Mouse (Mus musculus): Measurements from ENCODE around the gene Kcnj4. TPM values are rescaled to one million over a fixed set of nuclear protein-coding genes. Genes with fewer than 3 reads are reported as not detected.
"Not testable (repeated sequence)": the region's sequence is repeated elsewhere in the genome, so short reads cannot be mapped to it uniquely, and the experiment has no call there.

Kcnj4 gene
- total RNA-seq, 2 experiments from 2014 or later = 166 to 177 TPM

GRCm38 (mm10) chr15:79470583-79470982, 34.5 kb downstream of the Kcnj4 start:
- intact Hi-C loops (cut with DNase I) = no loop called here
- DNase-seq (ENCODE audit: low spot score in 2 of 2) = no peak

DNA sequence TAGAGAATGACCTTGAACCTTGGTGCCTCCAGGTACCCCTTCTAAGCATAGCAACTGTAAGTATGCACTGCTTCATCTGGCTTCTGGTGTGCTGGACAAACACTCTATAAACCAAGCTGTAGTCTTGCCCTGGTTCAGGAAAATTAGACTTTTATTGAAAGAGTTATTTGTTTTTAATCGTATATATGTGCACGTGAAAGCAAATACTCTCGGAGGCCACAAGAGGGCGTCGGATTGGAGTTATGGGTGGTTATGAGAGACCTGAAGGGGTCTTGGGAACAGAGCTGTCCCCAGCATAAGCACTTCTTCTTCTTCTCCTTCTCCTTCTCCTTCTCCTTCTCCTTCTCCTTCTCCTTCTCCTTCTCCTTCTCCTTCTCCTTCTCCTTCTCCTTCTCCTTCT, 35.5 kb downstream of the Kcnj4 start:
- intact Hi-C loops (cut with DNase I) = loop anchor here (5.0 kb wide), 1 partner anchor 67 kb away; the partner anchor contains the start of gene Tmem184b
- no peak for DNase-seq (ENCODE audit: low spot score in 2 of 2)

DNA sequence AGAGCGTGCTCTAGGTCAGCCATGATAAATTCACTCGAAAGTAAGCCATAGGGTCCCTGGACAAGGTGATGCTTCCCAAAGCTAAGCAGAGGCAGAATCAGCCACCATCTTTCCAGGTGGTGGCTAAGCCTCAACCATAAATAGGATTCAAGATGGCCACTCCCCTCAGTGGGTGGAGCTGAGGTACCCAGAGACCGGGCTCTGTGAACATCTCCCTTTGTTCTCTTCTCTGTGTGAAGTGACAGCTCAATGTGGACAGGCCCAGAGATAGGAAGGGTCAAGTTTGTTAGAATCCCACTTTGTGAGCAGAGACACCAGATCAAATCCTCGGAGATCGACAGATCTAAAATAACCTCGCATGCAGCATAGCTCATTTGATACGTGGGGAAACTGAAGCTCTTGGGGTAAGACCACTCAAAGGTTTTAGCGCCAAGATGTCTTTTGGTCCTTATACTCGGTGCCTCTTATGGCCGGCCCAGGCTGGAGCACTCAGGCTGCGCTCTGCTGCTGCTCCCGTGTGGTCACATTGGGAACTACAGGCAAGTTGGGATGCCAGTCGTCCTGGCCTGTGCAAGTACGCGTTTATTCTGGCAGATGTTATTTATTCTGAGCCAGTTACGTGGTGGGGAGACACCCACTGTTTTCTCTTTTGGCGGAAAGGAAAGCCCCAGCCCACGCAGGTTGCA, 38.3 kb downstream of the Kcnj4 start:
- intact Hi-C loops (cut with DNase I) = loop anchor here (2.0 to 5.0 kb wide), 2 partner anchors 64 to 224 kb away; partner anchors contain the start of gene Tmem184b

GRCm38 (mm10) chr15:79456546-79456945, 48.5 kb downstream of the Kcnj4 start:
- intact Hi-C loops (cut with DNase I) = no loop called here
- DNase-seq (ENCODE audit: low spot score in 2 of 2) = no peak

More for the DNA sequence above, 38.3 kb downstream of the Kcnj4 start:
- peak; percentile 88 to 93 for DNase-seq (ENCODE audit: low spot score in 2 of 2)

- intact Hi-C loops (cut with DNase I); DNase-seq (ENCODE audit: low spot score in 2 of 2): not testable (repeated sequence)
Measured at GRCm38 (mm10) chr15:79456104-79456503, 48.9 kb downstream of the Kcnj4 start.

DNA sequence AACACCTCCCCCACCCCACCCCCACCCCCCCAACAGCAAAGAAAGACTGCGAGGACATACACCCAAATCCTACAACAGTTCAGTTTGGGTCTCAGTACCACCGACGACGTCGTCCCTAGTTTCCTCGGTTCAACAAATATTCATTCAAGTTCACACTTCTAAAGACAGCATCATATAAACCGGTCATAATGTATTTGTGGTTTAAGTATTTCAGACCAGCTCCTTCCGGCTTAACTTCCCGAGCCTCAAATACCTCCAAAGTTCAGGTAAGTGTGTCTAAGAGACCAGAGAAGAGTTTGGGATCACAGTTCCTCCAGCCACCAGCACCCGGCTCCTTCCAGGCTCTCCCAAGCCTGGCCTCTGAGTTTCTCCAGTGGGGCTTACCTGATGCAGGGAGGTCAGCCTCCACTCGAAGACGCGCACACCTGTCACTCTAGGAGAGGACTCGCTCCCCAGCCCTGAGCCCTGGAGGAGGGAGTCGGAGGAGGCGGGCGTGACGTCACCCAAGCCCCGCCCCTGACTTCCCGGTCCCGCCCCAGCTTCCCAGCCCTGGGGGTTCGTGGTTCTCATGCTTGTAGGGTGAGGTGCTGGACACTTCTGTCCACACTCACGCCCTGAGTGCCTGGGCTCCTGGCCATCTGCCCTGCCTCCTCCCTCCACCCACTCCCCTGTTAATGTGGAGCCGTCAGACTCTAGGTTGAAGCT, 49.8 kb downstream of the Kcnj4 start, which contains the start of gene Csnk1e:
Csnk1e (minus strand) TSS at position 461 of the 705 bp plus-strand sequence.
- peak in 1 of 2 experiments; percentile 41 for DNase-seq (ENCODE audit: low spot score in 2 of 2)
- intact Hi-C loops (cut with DNase I) = no loop called here

DNA sequence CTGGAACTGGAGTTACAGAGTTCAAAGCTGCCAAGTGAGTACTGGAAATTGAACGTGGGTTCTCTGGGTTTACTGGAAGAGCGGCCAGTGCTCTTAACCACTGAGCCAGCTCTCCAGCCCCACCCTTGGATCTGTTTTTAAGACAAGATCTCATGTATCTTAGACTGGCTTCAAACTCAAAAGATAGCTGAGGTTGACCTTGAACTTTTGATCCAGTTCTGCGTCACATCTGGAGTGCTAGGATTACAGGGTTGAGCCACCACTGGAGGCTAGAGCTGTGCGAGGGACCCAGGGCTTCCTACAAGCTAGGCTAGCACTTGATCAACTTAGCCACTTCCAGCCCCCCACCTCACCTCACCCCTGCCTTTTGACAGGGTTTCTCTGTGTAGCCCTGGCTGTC, 51.2 kb downstream of the Kcnj4 start:
- no peak for DNase-seq (ENCODE audit: low spot score in 2 of 2)
- intact Hi-C loops (cut with DNase I) = no loop called here

- intact Hi-C loops (cut with DNase I) = no loop called here
- no peak for DNase-seq (ENCODE audit: low spot score in 2 of 2)
Measured at GRCm38 (mm10) chr15:79448041-79448440, 57.0 kb downstream of the Kcnj4 start.

DNA sequence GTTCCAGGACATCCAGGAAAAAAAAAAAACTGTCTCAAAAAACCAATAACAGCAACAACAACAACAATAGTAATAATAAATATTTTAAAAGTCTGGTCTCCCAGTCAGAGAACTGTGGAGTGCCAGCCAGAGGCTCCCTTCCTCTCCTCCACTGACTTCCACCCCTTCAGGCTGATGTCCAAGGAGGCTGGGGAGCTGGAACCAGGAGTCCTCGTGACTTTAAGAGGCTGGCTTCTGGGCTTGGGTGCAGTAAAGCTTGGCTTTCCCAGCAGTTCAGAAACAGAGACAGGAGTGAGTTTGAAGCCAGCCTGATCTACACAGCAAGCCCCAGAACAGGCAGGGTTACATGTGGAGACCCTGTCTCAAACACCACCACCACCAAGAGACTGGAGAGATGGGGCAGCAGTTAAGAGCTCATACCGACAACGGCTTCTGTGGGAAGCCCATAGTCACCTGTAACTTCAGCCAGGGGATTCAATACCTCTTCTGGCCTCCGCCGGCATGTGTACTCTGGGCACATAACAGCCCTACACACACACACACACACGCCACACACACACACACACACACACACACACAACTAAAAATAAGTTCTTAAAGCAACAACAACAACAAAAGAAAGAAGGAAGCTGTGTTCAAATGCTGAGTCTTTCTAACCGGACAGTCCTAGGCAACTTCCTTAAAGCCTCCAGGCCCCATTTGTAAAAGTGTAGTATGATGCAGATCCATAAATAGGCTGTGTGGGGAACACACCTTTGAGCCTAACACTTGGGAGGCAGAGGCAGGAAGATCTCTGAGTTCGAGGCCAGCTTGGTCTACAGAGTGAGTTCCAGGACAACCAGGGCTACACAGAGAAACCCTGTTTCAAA, 59.0 kb downstream of the Kcnj4 start:
- no peak for DNase-seq (ENCODE audit: low spot score in 2 of 2)
- intact Hi-C loops (cut with DNase I) = no loop called here

GRCm38 (mm10) chr15:79443856-79444410, 61.1 kb downstream of the Kcnj4 start:
- DNase-seq (ENCODE audit: low spot score in 2 of 2) = peak in 1 of 2 experiments; percentile 70
- intact Hi-C loops (cut with DNase I) = loop anchor here (5.0 kb wide), 1 partner anchor 42 kb away; the partner anchor contains the start of gene Tmem184b

- no peak for DNase-seq (ENCODE audit: low spot score in 2 of 2)
- intact Hi-C loops (cut with DNase I) = loop anchor here (5.0 kb wide), 1 partner anchor 41 kb away; the partner anchor contains the start of gene Tmem184b
Measured at GRCm38 (mm10) chr15:79442961-79443518, 62.0 kb downstream of the Kcnj4 start.

DNA sequence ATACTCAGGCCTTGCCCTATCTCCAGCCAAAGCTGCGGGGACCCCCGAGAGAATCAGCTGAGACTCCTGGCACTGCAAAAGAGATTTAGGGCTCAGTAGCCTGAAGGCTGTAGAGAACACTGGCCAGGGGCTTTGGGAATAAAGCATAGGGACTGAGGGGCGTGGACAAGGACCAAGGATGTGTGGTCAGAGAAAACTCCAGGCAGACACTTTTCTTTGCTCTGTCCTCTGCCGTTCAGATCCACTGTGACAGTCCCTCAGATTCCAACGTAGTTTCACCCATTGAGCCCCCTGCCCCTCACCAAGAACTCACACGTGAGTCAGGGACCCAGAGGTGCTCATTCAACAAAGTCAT, 62.8 kb downstream of the Kcnj4 start:
- intact Hi-C loops (cut with DNase I) = loop anchor here (5.0 kb wide), 1 partner anchor 40 kb away; the partner anchor contains the start of gene Tmem184b
- DNase-seq (ENCODE audit: low spot score in 2 of 2) = no peak

DNA sequence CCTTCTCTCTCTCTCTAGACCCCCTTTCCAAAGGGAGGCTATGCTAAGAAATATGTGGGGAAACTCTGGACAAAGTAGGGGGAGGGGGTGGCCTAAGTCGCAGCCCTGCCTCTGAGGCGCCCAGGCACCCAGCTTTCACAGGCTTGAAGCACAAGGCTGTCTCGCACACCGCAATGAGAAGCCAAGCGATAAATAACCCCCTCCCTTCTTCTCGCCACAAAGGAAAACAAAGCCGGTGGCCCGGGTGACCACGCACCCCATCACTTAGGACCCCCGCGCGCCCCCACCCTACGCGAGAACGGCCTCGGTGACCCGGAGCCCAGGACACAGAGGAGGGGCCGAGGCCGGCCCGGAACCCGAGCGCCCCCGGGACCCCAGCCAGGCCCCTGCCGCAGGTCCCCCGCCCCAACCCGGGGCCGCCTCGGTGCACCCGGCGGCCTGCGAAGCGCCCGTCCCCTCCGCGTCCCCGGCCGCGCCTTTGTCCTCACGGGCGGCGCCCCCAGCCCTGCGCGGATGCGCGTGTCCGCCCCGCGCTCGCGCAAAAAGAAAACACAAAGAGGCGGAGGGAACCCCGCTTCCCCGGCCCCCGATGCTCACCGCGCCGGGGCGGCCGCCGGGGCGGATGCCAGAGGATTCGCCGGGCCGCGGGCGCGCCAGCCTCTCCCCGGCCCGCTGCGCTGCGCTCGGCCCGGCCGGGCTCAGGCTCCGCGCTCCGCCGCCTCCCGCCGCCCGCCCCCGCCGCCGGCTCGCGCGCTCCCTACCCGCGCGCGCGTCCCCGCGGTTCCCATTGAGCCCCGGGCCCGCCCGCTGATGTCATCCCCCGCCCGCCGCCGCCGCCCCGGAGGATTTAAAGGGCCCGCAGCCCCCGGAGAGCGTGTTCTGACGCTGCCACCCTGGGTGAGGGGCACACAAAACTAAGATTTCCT, 63.4 kb downstream of the Kcnj4 start:
- DNase-seq (ENCODE audit: low spot score in 2 of 2) = peak in 1 of 2 experiments; percentile 84
- intact Hi-C loops (cut with DNase I) = loop anchor here (5.0 kb wide), 1 partner anchor 39 kb away; the partner anchor contains the start of gene Tmem184b

- intact Hi-C loops (cut with DNase I) = loop anchor here (5.0 kb wide), 1 partner anchor 38 kb away; the partner anchor contains the start of gene Tmem184b
- no peak for DNase-seq (ENCODE audit: low spot score in 2 of 2)
Measured at GRCm38 (mm10) chr15:79440651-79441330, 64.2 kb downstream of the Kcnj4 start.

DNA sequence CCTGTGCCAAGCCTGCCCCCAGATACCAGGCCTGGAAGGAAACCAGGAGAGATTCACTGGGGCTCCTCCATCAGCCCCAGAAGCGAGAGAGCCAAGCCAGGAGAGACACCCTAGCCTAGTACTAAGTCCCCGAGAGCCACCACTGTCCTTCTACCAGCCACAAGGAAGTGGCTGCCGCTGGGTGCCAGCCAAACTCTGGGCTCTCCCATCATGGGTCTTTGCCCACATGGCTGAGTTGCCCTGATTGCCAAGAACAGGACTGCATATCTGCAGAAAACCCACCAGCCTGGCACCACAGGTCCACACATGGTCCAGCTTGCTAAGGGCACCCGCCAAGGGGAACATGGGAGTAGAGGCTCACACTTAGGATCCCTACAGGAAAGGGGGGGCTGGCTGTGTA, 64.8 kb downstream of the Kcnj4 start:
- intact Hi-C loops (cut with DNase I) = loop anchor here (5.0 kb wide), 1 partner anchor 38 kb away; the partner anchor contains the start of gene Tmem184b
- DNase-seq (ENCODE audit: low spot score in 2 of 2) = peak; percentile 67 to 69

GRCm38 (mm10) chr15:79439386-79439785, 65.7 kb downstream of the Kcnj4 start:
- no peak for DNase-seq (ENCODE audit: low spot score in 2 of 2)
- intact Hi-C loops (cut with DNase I) = no loop called here

- intact Hi-C loops (cut with DNase I) = no loop called here
- DNase-seq (ENCODE audit: low spot score in 2 of 2) = no peak
Measured at GRCm38 (mm10) chr15:79438816-79439215, 66.2 kb downstream of the Kcnj4 start.
